Mouse (Mus musculus) frontal cortex, adult (tissue): ENCODE data around the gene Gm26938.
A peak's percentile ranks its signal among the peaks of the same experiment; 100 is the strongest.

Experiments
- ATAC-seq: cut with Nextera tagmentation; 2 replicates; pipeline ENCODE4 v1.9.2; 2017; ENCODE audit warnings: mild to moderate bottlenecking, moderate library complexity, mixed read lengths; ENCODE audit not compliant: low TSS enrichment

Gm26938 gene

DNA sequence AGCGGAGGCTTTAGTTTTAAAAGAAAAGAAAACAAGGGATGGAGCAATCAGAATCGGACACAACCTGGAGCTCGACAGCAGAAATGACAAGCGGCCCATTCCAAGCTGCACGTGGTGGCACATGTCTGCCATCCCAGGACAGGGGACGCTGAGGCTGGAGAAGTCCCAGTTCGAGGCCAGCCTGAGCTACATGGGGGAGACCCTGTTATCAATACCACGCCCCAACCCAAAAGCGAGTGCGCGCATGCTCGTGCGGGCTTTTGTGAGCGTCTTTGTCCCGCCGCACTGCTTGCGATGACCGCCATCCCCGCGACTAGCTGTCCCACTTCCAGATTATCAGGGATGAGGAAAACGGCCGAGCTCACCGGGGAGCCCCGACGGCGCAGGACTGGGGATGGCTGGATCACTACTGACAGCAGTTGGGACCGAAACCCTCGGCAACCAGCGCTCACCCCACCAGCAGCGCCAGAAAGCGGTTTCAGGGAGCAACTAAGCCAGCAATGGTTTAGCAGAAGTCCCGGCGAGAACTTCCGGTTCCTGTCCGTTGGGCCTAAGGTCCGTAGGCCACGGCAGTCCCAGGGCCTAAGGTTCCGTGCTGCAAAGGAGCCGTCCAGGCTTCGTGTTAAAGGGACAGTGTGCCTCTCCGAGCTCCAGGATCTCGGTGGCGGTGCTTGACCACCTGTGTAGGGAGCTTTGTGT lies at the start of gene Gm26938, which contains the start of gene Psmg3:
Gene Gm26938 (minus strand): TSS at position 51 of the 699 bp plus-strand sequence.
Gene Psmg3 (minus strand): TSS at position 529 of the 699 bp plus-strand sequence.
- peak; percentile 82 for ATAC-seq

DNA sequence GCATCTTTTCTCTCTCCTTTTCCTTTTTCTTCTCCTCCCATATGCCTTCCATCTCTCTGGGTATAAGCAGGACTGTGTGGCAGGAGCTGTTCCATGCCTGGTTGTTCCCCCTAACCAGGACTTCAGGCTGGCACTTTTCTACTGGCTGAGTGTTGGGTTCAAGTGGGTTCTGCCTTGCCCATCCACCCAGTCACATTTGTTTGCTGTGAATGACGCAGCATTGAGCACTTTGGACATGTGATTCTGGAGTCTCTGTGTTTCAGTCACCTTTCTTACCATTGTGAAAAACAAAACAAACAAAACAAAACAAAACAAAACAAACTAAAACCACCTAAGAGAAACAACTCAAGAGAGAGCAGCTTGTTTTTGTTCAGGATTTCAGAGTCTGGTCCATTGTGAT lies 45.3 kb upstream of the Gm26938 start:
- no peak for ATAC-seq

DNA sequence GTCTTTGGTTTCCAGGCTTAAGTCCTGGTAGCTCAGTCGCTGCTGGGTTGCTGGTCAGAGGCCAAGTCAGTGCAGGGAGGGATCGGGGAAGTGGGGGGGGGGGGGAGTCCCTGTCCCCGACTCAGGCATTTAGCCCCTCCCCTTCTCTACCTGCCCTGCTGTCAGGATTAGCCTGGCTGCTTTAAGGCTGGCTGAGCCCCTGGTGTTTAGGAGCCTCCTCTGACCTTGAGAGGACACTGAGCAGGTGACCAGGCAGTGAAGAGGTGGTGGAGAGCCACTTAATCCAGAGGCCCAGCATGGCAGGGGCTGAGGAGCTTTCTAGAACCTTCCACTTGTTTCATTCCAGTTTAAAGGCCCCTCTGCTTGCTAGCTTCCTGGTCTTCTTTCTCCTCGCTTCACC lies 44.7 kb upstream of the Gm26938 start:
- no peak for ATAC-seq

DNA sequence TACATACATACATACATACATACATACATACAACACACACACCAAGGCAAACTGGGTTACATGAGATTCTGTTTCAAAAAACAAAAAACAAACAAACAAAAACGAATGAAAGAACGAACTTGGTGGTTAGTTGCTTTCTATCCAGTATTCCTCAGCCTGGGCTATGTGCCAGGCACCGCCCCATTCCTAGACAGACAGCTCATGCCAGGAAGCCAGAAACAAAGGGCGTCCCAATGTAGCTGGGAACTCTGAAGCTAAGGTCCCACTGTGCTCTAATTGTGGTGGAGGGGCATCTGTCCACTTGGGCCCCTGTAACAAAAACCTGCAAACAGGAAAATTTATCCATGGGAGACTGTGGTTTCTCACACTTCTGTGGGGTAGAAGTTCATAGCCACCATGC lies 36.6 kb upstream of the Gm26938 start:
- ATAC-seq, result no peak

DNA sequence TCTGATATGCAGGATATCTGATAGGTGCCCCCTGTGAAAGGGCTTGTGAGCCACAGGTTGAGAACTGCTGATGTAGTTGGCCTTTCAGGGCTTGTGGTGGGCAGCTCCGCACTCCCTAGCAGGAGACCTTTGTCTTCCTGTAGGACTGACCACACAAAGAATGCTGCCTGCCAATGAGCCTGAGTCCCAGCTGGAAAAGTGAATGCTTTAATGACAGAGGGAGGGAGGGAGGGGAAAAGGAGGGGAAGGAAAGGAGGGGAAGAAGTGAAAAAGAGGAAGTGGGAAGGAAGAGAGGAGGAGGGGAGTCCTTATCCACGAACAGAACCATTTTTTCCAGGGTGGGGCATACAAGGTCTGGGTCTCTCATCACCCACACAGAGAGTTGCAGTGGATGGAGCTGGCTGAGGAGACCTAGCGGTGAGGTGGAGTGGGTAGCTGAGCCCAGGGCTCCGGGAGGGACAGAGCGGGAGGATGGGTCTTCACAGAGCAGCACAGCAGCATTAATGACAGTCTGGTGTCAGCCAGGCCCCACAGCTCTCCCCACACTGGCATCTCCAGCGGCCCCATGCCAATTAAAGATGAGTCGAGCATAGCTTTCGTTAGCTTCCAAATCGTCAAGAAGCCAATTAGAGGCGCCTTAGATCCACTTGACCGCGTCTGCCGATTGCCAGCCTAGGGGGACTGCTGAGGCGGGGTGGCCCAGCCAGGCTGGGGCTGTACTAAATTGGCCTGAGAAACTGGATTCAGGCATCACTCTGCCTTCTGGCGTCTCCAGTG lies 34.3 kb upstream of the Gm26938 start:
- ATAC-seq, result no peak

- no peak for ATAC-seq
These were observed 23.6 kb upstream of the Gm26938 start for GRCm38 (mm10) chr5:139849626-139850320.

DNA sequence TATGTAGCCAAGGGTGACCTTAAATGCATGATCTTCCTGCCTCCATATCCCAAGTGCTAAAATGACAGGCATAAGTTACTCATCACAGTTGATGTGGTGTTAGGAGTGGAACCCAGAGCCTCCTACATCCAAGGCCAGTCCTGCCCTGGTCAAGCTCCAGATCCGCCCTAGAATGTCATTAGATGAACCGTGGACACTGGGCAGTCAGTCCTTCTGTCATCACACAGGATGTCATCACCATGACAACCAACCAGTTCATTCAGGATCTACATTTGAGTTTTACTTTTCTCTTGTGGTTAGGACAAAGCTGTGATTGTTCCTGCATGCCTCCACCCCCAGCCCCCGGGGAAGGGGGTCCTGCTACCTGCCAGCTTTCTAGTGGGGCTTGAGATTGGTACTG lies 12.9 kb upstream of the Gm26938 start:
- no peak for ATAC-seq

DNA sequence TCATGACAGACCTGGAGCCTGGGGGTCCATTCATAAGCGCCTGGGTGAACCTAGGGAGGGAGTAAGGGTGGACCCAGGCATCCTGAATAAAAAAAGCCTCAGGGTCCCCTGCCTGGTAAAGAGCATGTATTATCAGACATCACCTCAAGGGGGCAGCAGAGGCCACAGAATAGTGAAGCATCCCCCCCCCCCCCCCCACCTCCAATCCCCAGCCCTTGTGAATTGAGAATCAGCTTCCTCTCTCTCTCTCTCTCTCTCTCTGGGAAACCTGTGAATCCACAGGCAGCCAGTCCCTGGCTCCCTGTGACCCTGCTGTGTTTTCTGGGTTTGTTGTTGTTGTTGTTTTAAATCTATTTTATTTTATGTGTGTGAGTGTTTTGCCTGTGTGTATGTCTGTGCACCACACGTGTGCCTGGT lies 12.3 kb upstream of the Gm26938 start:
- no peak for ATAC-seq

GRCm38 (mm10) chr5:139835706-139836105 lies 9.5 kb upstream of the Gm26938 start:
- ATAC-seq, result no peak

GRCm38 (mm10) chr5:139832125-139832524 lies 5.9 kb upstream of the Gm26938 start:
- ATAC-seq, result no peak

GRCm38 (mm10) chr5:139830734-139831133 lies 4.5 kb upstream of the Gm26938 start:
- ATAC-seq, result no peak

GRCm38 (mm10) chr5:139829384-139829783 lies 3.2 kb upstream of the Gm26938 start:
- peak; percentile 41; the same call in 1 of the 2 replicates for ATAC-seq

DNA sequence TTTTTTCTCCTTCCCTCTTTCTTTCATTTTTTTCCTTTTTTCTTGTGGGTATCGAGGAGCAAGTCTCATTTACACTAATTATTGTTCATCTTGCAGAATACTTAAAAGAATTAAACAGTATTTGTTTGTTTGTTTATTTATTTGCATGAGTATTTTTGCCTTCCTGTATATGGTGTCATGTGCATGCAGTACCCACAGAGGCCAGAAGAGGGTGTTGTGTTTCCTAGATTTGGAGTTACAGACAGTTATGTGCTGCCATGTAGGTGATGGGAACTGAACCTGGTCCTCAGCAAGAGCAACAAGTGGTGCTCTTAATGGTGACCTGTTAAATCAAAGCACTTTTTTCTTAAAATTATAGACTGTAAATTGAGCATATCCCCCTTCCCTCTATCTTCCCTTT lies 1.4 kb upstream of the Gm26938 start:
- ATAC-seq, result no peak

DNA sequence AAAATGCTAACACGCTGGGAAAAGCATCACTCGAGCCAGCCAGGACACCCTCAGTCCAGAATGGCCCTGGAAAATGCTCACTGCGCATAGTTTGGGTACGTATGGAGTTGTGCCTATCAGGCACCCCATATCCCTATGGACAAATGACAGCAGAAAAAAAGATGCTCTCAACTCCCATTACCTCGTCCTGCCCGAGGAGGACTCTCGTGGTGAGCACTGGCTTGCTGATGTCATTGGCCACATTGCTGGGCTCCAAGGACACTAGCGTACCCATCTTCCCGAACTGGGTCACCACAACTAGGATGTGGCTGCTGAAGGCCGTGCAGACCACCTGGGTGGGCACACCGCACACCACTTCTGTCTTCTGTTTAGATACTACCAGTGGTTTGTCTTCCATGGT lies 260 bp downstream of the Gm26938 start:
- no peak for ATAC-seq

DNA sequence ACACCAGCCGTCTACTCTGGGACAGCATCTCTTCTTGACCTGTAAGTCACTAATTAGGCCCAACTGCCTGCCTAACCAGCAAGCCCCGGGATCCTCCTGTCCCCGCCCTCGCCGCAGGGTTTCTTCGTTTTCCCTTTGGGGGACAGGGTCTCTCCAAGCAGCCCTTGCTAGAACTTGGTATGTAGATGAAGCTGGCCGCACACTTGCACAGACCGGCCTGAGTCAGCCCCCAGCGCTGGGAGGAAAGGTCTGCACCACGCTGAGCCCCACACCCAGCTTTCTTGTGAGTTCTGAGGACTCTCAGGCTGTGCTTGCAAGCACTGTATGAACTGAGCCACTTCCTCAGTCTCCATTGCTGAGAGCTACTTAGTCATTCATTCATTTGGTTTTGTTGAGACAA lies 1.7 kb downstream of the Gm26938 start:
- ATAC-seq, result no peak

DNA sequence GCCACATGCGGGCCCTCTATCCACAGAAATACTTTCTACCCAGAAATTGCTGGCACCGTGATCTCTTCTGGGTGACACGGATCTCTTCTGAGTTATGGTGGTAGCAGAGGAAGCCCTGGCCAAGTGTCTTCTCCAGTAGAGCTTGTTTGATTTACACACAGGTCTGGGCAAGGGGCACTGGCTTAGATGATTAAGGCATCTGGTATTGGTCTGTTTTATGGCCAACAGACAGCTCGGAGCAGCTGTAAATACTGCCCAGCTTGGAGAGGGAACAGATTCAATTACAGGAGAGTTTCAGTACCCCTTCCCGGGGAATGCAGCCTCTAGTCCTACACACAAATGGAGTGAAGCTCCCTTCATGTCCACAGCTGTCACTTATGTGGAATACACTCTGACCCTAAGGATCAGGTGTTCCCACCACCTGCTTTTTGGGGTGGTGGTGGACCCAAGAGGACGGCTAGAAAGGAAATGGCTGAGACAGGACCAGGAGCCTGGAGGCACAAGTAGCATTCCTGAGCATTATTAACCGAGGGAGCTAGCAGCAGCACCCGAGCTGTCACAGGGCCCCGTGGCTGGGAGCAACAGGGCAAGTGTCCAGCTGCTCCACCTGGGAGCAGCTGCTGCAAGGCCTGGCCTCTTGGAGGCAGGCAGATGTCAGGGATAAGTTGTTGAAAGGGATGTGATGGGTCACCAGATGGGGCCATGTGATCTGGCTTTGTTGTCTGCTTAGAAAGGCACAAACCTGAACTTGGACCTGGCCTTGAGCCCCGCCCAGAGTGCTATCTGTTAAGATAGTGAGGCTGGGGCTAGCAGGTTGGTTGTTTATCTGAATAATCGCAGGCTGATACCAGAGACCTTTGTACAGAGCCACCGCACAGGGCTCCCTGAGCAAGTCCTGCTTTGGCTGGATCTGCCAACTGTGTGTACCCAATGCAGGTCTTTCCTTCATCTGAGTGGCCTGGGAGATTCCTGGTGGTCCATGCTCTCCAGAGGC lies 4.4 kb downstream of the Gm26938 start:
- ATAC-seq, result no peak

DNA sequence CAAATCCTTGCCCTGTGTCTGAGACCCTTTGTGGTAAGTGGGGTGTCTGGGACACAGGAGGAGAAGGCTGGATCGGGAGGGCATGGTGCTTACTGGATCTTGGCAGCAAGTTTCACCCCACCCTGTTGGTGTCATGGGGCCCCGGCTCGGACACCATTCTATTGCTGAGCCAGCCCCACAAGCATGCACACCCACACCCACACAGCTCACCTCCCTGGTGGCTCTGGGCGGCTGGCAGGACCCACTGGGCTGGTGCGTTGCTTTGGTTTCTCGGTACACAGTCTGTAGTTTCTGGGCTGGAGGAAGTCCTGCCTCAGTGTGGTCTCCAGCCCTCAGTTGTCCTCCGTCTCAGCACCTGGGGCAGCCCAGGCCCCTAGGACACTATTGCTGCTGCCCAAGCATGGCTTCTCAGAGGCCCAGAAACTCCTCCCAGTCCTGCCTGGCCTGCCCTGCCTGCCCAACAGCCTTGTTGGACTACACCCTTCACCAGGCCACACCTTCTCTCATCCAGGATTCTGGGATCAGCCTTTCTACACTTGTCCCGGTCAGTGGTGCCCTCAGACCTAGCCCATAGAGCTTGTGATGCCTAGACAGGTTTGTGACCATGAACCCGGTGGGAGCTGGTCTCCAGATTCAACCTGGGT lies 6.5 kb downstream of the Gm26938 start, which contains the start of gene Tmem184a:
Gene Tmem184a (minus strand): TSS at position 380 of the 644 bp plus-strand sequence.
- ATAC-seq, result no peak

- peak; percentile 77 for ATAC-seq
These were observed 7.4 kb downstream of the Gm26938 start for GRCm38 (mm10) chr5:139818801-139819200.

DNA sequence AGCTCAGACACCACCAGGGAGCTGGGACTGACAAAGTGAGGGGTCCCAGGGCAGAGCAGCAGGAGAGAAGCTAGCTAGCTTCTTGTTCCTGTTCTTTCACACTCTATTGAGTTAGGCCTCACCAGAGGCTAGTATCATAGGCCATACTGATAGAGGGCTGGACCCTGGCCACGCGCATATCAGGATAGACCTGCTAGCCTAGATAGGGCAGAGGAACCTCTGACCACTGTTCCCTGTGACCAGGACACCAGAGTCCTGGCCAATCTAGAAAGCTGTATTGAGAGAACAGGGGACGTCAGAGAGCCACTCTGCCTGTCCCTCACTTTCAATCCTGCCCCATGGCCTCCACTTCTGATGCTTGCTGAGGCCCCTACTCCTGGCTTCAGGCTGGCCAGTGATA lies 8.2 kb downstream of the Gm26938 start:
- ATAC-seq, result no peak

DNA sequence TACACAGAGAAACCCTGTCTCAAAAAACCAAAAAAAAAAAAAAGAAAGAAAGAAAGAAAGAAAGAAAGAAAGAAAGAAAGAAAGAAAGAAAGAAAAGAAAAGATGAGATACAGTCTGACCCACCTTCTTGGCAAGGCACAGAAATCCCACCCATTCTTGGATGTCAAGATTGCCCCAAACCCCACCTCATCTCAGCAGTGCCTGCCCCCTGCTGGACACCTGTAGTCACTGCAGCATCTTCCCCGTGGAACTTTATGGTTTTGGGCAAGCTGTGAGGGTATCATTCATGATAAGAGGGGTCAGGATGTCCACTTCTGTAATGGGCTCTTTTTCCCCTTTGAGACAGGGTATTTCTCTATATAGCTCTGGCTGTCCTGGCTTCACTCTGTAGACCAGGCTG lies 8.9 kb downstream of the Gm26938 start:
- ATAC-seq, result no peak

- no peak for ATAC-seq
These were observed 9.8 kb downstream of the Gm26938 start for GRCm38 (mm10) chr5:139816445-139816844.
